Mouse (Mus musculus): ENCODE results near the gene Gnb2. TPM values are rescaled to one million over a fixed set of nuclear protein-coding genes. Genes with fewer than 3 reads are reported as not detected.

The Gnb2 gene
- polyA plus RNA-seq, 1 experiment from 2014 or later = 513 TPM

DNA sequence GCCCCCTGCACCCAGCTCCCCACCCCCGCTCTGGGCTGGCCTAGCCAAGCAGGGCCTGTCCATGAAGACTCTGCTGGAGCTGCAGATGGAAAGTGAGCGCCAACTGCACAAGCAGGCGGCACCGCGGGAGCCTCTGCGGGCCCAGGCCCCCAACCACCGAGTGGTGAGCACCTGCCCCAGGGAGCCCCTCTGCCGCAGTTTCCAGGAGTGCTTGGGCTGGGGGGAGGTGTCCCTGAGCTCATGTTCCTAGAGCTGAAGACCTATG is 9.1 kb downstream of the Gnb2 start:
- no peaks in the 10 kb centered on the region for H3K9me3 ChIP-seq (ENCODE audit: low read length)
- no peaks in the 10 kb centered on the region for H3K4me1 ChIP-seq (ENCODE audit: insufficient read depth, low read depth, low read length)
- peaks cover 69% of the 10 kb centered on the region for H3K36me3 ChIP-seq (ENCODE audit: insufficient read depth, low read length)
- WGBS = 86% methylated on average over 8 of the region's 8 CpGs
- H3K4me2 ChIP-seq (replicated peaks; ENCODE audit: low read depth, low read length) = no peak overlapping the region
- no peak for DNase-seq (ENCODE audit: low spot score)
- no peak overlapping the region for H3K27ac ChIP-seq (ENCODE audit: low read length)
- H3K4me3 ChIP-seq (ENCODE audit: low read depth, low read length) = no peak overlapping the region
- H3K9ac ChIP-seq (replicated peaks; ENCODE audit: low read depth) = no peak overlapping the region
- no peaks in the 10 kb centered on the region for H3K27me3 ChIP-seq (replicated peaks; ENCODE audit: insufficient read depth, low read length)
- ATAC-seq = no peak
- TF ChIP-seq EP300 (IDR thresholded peaks at IDR 0.05) (no peak), CTCF (IDR thresholded peaks at IDR 0.05) (no peak)

DNA sequence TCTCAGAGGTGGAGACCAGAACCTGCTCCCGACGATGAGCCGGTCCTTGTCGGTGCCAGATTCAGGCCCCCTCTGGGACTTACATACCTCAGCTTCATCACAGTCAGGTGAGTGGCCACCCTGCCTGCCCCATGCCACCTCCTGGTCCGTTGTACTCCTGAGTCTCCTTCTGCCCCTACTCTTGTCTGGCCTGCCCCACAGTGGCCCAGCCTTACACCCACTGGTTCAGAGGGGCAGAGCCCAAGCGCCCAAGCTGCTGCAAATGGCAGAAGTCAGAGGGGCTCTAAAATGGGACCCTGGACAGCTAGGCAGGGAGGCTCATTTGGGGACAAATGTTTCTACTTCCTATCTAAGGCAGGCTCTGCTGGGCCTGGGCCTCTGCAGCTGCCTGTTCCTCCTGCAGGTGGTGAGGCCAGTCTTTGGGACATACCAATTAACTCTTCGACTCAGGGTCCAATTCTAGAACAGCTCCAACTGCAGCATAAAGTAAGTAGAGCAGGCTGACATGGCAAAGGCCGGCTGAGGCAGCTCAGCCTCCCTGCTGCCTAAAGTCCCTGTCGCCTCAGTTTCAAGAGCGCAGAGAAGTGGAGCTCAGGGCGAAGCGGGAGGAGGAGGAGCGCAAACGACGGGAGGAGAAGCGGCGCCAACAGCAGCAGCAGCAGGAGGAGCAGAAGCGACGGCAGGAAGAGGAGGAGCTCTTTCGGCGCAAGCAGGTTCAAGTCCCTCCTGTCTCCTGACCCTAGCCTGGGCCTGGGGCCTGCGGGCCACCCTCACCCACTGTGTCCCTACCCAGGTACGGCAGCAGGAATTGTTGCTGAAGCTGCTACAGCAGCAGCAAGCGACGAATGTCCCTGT is 9.7 kb downstream of the Gnb2 start:
- no peak for ATAC-seq
- Histone ChIP-seq H3K9ac (replicated peaks; ENCODE audit: low read depth) (no peak overlapping the region), H3K4me3 (ENCODE audit: low read depth, low read length) (no peak overlapping the region), H3K27ac (ENCODE audit: low read length) (no peak overlapping the region), H3K9me3 (ENCODE audit: low read length) (no peaks in the 10 kb centered on the region), H3K4me1 (ENCODE audit: insufficient read depth, low read depth, low read length) (no peaks in the 10 kb centered on the region), H3K4me2 (replicated peaks; ENCODE audit: low read depth, low read length) (no peak overlapping the region), H3K36me3 (ENCODE audit: insufficient read depth, low read length) (peaks cover 64% of the 10 kb centered on the region), H3K27me3 (replicated peaks; ENCODE audit: insufficient read depth, low read length) (no peaks in the 10 kb centered on the region)
- DNase-seq (ENCODE audit: low spot score) = peak; percentile 5
- peak; percentile 29 for TF ChIP-seq CTCF (IDR thresholded peaks at IDR 0.05)
- no peak for TF ChIP-seq EP300 (IDR thresholded peaks at IDR 0.05)
- 74% methylated on average over 25 of the region's 25 CpGs for WGBS

DNA sequence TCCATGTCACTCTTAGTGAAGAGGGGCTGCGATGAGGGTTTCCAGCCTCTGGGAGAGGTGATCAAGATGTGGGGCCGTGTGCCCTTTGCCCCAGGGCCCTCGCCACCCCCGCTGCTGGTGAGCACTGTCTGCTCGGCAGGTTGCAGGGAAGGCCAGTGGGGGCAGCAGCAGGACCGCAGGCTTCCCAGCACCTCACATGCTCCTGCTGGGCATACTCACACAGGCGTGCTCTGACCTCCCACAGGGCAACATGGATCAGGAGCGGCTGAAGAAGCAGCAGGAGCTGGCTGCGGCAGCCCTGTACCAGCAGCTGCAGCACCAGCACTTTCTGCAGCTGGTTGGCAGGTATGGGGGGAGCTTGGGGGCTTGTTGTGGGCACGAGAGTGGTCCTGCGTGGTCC is 10.6 kb downstream of the Gnb2 start:
- Histone ChIP-seq H3K4me1 (ENCODE audit: insufficient read depth, low read depth, low read length) (no peaks in the 10 kb centered on the region), H3K4me3 (ENCODE audit: low read depth, low read length) (no peak overlapping the region), H3K9ac (replicated peaks; ENCODE audit: low read depth) (no peak overlapping the region), H3K4me2 (replicated peaks; ENCODE audit: low read depth, low read length) (no peak overlapping the region), H3K36me3 (ENCODE audit: insufficient read depth, low read length) (peaks cover 54% of the 10 kb centered on the region), H3K27ac (ENCODE audit: low read length) (no peak overlapping the region), H3K27me3 (replicated peaks; ENCODE audit: insufficient read depth, low read length) (no peaks in the 10 kb centered on the region), H3K9me3 (ENCODE audit: low read length) (no peaks in the 10 kb centered on the region)
- DNase-seq (ENCODE audit: low spot score) (peak; percentile 4), ATAC-seq (no peak; the same call in 1 of the 2 replicates)
- no peak for TF ChIP-seq EP300 (IDR thresholded peaks at IDR 0.05)
- TF ChIP-seq CTCF (IDR thresholded peaks at IDR 0.05) = peak; percentile 16; the same call in 1 of the 2 replicates
- WGBS = 71% methylated on average over 11 of the region's 11 CpGs

DNA sequence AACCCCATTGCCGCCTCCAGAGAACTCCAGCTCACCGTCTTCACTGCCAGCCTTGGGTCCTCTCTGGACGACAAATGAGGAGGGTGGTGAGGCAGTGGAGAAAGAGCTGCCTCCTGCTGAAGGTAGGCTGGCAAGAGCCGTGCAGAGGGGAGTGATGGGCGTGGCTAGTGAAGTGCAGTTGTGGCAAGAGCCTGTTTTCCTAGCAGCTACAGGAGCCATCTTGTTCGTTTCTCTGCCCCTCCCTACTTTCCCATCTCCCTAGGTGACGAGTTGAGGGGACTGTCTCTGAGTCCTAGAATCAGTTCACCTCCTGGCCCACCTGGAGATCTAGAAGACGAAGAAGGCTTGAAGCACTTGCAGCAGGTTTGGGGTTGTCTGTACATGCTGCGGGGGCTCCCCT is 11.4 kb downstream of the Gnb2 start:
- WGBS = 67% methylated on average over 9 of the region's 9 CpGs
- Histone ChIP-seq H3K9ac (replicated peaks; ENCODE audit: low read depth) (no peak overlapping the region), H3K27me3 (replicated peaks; ENCODE audit: insufficient read depth, low read length) (no peaks in the 10 kb centered on the region), H3K27ac (ENCODE audit: low read length) (0 out of 2 replicates have a peak overlapping the region, but pooled peaks have one; percentile 2), H3K9me3 (ENCODE audit: low read length) (no peaks in the 10 kb centered on the region), H3K4me1 (ENCODE audit: insufficient read depth, low read depth, low read length) (no peaks in the 10 kb centered on the region), H3K4me2 (replicated peaks; ENCODE audit: low read depth, low read length) (no peak overlapping the region), H3K36me3 (ENCODE audit: insufficient read depth, low read length) (peaks cover 50% of the 10 kb centered on the region), H3K4me3 (ENCODE audit: low read depth, low read length) (no peak overlapping the region)
- DNase-seq (ENCODE audit: low spot score) (peak; percentile 49), ATAC-seq (peak; percentile 27; the same call in 1 of the 2 replicates)
- TF ChIP-seq EP300 (IDR thresholded peaks at IDR 0.05) (no peak), CTCF (IDR thresholded peaks at IDR 0.05) (no peak)

DNA sequence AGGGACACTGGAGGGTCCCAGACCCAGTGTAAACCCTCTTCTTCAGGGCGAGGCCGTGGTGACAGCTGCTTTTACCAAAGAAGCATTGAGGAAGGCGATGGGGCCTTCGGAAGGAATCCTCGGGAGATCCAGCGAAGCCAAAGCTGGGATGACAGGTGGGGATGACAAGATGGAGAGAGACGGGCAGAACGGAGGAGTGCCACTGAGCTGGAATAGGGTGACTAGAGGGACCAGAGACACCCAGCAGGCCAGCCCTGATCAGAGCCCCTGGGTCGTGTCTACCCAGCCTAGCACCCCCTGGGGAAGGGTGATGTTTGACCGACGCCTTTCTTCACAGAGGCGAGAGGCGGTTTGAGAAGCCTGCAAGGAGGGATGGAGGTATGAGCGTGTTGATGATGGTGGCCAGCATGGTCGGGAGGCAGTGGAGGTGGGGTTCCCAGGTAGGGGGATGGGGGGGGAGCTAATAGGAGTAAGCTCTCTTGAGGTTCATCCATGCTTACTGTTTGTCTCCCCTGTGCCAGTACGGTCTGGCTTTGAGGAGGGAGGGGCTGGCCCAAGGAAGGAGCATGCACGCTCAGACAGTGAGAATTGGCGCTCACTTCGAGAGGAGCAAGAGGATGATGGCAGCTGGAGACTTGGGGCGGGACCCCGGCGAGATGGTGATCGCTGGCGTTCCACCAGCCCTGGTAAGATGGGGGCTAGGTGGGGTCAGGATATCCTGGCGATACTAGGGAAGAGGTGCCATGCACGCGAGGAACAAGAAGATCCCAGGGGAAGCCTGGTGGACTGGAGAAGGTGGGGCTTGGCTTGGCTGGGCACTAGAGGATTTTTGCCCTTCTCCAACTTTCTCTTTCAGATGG is 13.4 kb downstream of the Gnb2 start:
- H3K4me1 ChIP-seq (ENCODE audit: insufficient read depth, low read depth, low read length) = no peaks in the 10 kb centered on the region
- no peaks in the 10 kb centered on the region for H3K27me3 ChIP-seq (replicated peaks; ENCODE audit: insufficient read depth, low read length)
- H3K9ac ChIP-seq (replicated peaks; ENCODE audit: low read depth) = no peak overlapping the region
- ATAC-seq (no peak), DNase-seq (ENCODE audit: low spot score) (peak; percentile 5)
- H3K9me3 ChIP-seq (ENCODE audit: low read length) = no peaks in the 10 kb centered on the region
- TF ChIP-seq CTCF (IDR thresholded peaks at IDR 0.05) = no peak
- TF ChIP-seq EP300 (IDR thresholded peaks at IDR 0.05) = no peak
- H3K36me3 ChIP-seq (ENCODE audit: insufficient read depth, low read length) = peaks cover 46% of the 10 kb centered on the region
- no peak overlapping the region for H3K27ac ChIP-seq (ENCODE audit: low read length)
- WGBS = 90% methylated on average over 27 of the region's 27 CpGs
- H3K4me3 ChIP-seq (ENCODE audit: low read depth, low read length) = no peak overlapping the region
- no peak overlapping the region for H3K4me2 ChIP-seq (replicated peaks; ENCODE audit: low read depth, low read length)

DNA sequence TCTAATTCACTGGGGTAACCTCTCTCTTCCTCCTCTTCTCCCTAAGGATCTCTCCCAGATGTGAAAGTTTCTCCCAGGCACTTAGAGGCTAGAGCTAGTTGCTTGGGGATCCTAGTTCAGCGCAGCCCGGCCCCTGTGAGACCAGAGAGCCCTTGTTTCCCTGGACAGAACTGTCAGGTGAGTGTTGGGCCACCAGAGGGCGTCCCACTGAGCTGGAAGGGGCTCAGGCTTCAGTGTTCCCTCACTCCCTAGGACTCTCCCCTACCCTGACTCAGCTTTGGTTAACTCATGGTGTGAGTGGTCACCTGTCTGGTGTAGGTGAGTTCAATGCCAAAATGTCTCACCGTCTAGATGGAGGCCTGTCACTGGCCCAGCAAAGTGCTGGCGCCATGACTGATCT is 14.9 kb downstream of the Gnb2 start, which contains the start of gene Gigyf1:
Gigyf1 (plus strand) TSS at position 113 of the 400 bp plus-strand sequence.
- DNase-seq (ENCODE audit: low spot score) (peak; percentile 57), ATAC-seq (peak; percentile 48)
- Histone ChIP-seq H3K27ac (ENCODE audit: low read length) (no peak within 1 kb of the TSS), H3K27me3 (replicated peaks; ENCODE audit: insufficient read depth, low read length) (no peaks in the 10 kb centered on the region), H3K4me3 (ENCODE audit: low read depth, low read length) (no peak within 1 kb of the TSS), H3K4me2 (replicated peaks; ENCODE audit: low read depth, low read length) (no peak within 1 kb of the TSS), H3K9ac (replicated peaks; ENCODE audit: low read depth) (no peak within 1 kb of the TSS), H3K9me3 (ENCODE audit: low read length) (no peaks in the 10 kb centered on the region), H3K36me3 (ENCODE audit: insufficient read depth, low read length) (peaks cover 33% of the 10 kb centered on the region; the same call in 1 of the 2 replicates), H3K4me1 (ENCODE audit: insufficient read depth, low read depth, low read length) (no peaks in the 10 kb centered on the region)
- whole genome bisulfite sequencing = 73% methylated on average over 5 of the region's 5 CpGs
- TF ChIP-seq CTCF (IDR thresholded peaks at IDR 0.05) (peak; percentile 75), EP300 (IDR thresholded peaks at IDR 0.05) (no peak)

All from lung, postnatal 0 days (tissue).